Mouse (Mus musculus) hindbrain, embryonic 11.5 days (tissue): ENCODE data around the gene Gna11. TPM values are rescaled to one million over a fixed set of nuclear protein-coding genes. Genes with fewer than 3 reads are reported as not detected.

Experiments used
- ATAC-seq: fragments of 200-750 bp; cut with Nextera tagmentation; 2 replicates; pipeline ENCODE4 v1.8.0; 2017; ENCODE audit warnings: mild to moderate bottlenecking, moderate TSS enrichment, moderate library complexity; ENCODE audit not compliant: low FRiP score
- DNase-seq: peaks from one replicate; pipeline ENCODE4 v3.0.0-alpha.2; 2015; ENCODE audit warnings: low spot score
- H3K27ac ChIP-seq: fragments of 300-500 bp; sonication (generic); 2 replicates; pipeline ENCODE4 v1.5.1; 2014; ENCODE audit warnings: mild to moderate bottlenecking, low read depth, low read length
- H3K27me3 ChIP-seq: fragments of 300-500 bp; sonication (generic); 2 replicates; pipeline ENCODE4 v1.6.1; 2014; ENCODE audit warnings: mild to moderate bottlenecking, low read length, moderate library complexity, mixed read lengths; ENCODE audit not compliant: control insufficient read depth, insufficient read depth
- H3K36me3 ChIP-seq: fragments of 300-500 bp; sonication (generic); 2 replicates; pipeline ENCODE4 v1.6.1; 2014; ENCODE audit warnings: mild to moderate bottlenecking, low read length, moderate library complexity, mixed read lengths; ENCODE audit not compliant: control insufficient read depth, insufficient read depth
- H3K4me1 ChIP-seq: fragments of 300-500 bp; sonication (generic); replicated peaks from 2 replicates; pipeline ENCODE4 v1.6.1; 2014; ENCODE audit warnings: low read length, mixed read lengths; ENCODE audit not compliant: control insufficient read depth, insufficient read depth
- H3K4me2 ChIP-seq: fragments of 300-500 bp; sonication (generic); replicated peaks from 2 replicates; pipeline ENCODE4 v1.6.1; 2014; ENCODE audit warnings: mild to moderate bottlenecking, low read depth, low read length
- H3K4me3 ChIP-seq: fragments of 300-500 bp; sonication (generic); 2 replicates; pipeline ENCODE4 v1.5.1; 2014; ENCODE audit warnings: low read depth, low read length
- H3K9ac ChIP-seq: fragments of 300-500 bp; sonication (generic); 2 replicates; pipeline ENCODE4 v1.6.1; 2014; ENCODE audit warnings: low read depth, low read length
- H3K9me3 ChIP-seq: fragments of 300-500 bp; sonication (generic); 2 replicates; pipeline ENCODE4 v1.6.1; 2016; ENCODE audit warnings: low read length; ENCODE audit not compliant: control insufficient read depth
- WGBS: fragments of 180-500 bp; shearing (Covaris S2); extraction: QIAGEN DNeasy Blood & Tissue Kit; methylation state at CpG from one replicate; pipeline ENCODE4 v1.1.7; 2014; 5-methylcytosine and 5-hydroxymethylcytosine counted together
- polyA plus RNA-seq: library from polyadenylated mRNA; unstranded; fragments of >200 nt; fragmentation: Nextera tagmentation; extraction: Ambion mirVana; gene quantifications from 2 replicates; pipeline ENCODE4 v1.2.1, GENCODE M21; 2014

The Gna11 gene
- polyA plus RNA-seq, 1 experiment from 2014 or later: 57.3 TPM

- H3K9ac ChIP-seq: peak overlapping the region; percentile 99
- no peaks in the 10 kb centered on the region for H3K9me3 ChIP-seq
- ATAC-seq (peak; percentile 28), DNase-seq (peak; percentile 48)
- peaks cover 4% of the 10 kb centered on the region; the same call in 1 of the 2 replicates for H3K27me3 ChIP-seq
- 3% methylated on average over 28 of the region's 36 CpGs for WGBS
- no peaks in the 10 kb centered on the region for H3K36me3 ChIP-seq
- peaks cover 19% of the 10 kb centered on the region for H3K4me1 ChIP-seq
- peak overlapping the region; percentile 92 for H3K4me2 ChIP-seq
- H3K4me3 ChIP-seq: peak overlapping the region; percentile 90
- H3K27ac ChIP-seq: peak overlapping the region; percentile 87
These were observed 14.9 kb upstream of the Gna11 start for GRCm38 (mm10) chr10:81559627-81560539.

DNA sequence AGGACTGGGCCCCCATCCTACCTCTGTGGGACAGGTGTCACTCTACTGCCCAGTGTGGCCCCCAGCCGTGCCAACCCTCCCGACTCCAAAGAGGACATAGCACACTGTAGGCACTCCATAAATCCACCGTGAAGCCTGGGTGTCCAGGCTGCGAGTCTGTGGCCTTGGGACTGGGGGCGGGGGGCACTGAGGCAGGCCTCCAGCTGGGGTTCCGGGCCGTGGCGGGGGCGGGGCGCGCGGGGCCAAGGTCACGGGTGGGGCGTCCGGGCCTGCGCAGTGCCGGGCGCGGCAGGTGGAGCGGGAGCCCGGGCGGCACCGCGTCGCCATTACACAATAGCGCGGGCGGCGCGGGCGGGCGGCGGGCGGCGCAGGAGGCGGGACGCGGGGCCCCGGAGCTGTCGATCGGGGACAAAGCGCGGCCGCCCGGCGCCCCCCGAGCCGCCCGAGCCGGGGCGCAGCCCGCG, 14.2 kb upstream of the Gna11 start, which contains the start of gene Aes:
Gene Aes, plus strand, starts transcription at position 326 of the 464 bp plus-strand sequence.
- ATAC-seq (peak; percentile 59), DNase-seq (peak; percentile 63)
- Histone ChIP-seq H3K4me2 (peak within 1 kb of the TSS; percentile 92), H3K4me1 (peaks cover 18% of the 10 kb centered on the region), H3K4me3 (peak within 1 kb of the TSS; percentile 90), H3K9me3 (no peaks in the 10 kb centered on the region), H3K27me3 (no peaks in the 10 kb centered on the region), H3K36me3 (no peaks in the 10 kb centered on the region), H3K9ac (peak within 1 kb of the TSS; percentile 99), H3K27ac (peak within 1 kb of the TSS; percentile 87)
- under 1% methylated on average over 36 of the region's 53 CpGs for WGBS

DNA sequence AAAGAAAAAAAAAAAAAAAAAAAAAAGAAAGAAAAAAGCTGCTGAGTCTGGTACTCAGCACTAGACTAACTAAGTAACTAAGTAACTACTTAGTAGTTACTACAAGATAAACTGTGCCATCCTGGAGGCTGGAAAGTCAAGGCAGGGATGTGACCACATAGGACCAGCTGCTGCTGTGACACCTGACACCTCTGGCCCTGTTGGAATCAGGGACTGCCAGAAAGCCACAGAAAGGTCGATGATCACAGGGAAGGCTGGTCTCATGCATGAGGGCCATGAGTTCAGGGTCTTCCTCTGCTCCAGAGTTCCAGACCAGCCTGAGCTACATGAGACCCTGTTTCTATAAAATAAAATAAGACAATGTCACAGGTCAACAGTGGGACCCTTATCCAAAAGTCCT, 12.5 kb upstream of the Gna11 start:
- Histone ChIP-seq H3K9me3 (no peaks in the 10 kb centered on the region), H3K36me3 (no peaks in the 10 kb centered on the region), H3K27me3 (no peaks in the 10 kb centered on the region), H3K9ac (no peak overlapping the region), H3K4me2 (no peak overlapping the region), H3K4me1 (peaks cover 6% of the 10 kb centered on the region; the same call in 1 of the 2 replicates), H3K27ac (no peak overlapping the region), H3K4me3 (no peak overlapping the region)
- no peak for ATAC-seq
- no peak for DNase-seq
- 27% methylated on average over 1 of the region's 1 CpGs for WGBS

DNA sequence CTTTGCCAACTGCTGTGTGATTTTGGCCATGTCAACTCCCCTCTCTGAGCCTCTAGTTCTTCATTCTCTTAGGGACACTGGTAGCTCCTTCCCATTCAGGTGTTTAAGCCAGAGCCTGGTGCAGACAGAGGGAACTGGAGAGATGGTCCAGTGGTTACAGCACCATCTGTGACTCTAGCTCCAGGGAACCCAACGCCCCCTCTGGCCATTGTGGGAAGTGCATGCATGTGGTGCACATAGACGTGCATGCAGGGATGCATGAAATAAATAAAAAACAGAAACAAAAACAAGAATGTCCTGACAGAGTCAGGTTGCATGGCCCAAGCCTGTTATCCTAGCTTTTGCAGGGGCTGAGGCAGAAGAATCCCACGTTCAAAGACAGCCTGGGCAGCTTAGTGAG, 11.3 kb upstream of the Gna11 start:
- Histone ChIP-seq H3K4me1 (0 out of 2 replicates have a peak, but pooled peaks cover 3% of the 10 kb centered on the region), H3K36me3 (no peaks in the 10 kb centered on the region), H3K4me2 (no peak overlapping the region), H3K9me3 (no peaks in the 10 kb centered on the region), H3K27ac (no peak overlapping the region), H3K4me3 (no peak overlapping the region), H3K9ac (no peak overlapping the region), H3K27me3 (no peaks in the 10 kb centered on the region)
- no peak for DNase-seq
- ATAC-seq: no peak
- WGBS: 72% methylated on average over 3 of the region's 3 CpGs

DNA sequence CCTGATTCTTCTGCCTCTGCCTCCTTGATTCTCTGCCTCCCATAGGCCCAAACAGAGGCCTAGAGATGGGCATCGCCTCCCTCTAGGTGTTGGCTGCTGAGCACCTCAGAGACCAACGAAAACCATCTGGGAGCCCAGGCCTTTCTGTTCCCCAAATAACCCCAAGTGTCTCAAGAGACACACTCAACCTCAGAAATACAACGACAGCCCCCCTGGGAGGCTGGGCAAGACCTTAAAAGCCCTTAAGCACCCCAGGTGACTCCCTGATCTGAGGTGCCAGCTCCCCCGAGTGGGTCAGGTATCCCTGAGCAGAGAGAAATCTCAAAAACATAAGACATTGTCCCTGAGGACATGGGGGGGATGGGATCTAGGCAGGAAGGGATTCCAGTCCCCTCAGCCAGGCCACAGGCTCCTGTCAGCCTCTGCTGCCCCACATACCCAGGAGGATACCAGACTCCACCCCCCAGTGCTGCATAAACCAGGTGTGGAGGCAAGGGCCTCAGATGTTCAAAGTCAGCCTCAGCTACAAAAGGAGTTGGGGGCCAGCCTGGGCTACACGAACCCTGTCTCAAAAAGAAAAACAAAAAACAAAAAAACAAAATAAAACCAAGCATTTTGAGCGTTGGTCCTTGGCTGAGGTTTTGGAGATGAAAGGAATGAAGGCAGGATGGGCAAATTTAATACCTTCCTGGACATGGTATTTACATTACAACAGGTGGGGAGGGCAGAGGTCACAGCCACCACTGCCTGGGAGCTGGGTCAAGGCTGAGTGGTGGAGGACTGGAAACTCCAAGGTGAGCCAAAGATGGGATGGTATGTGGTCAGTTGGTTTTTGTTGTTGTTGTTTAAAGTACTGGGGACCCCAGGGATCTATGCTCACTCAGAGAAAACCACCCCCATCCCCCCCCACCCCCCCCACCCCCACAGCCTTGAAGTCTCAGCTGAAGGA, 9.1 kb upstream of the Gna11 start:
- H3K36me3 ChIP-seq: no peaks in the 10 kb centered on the region
- ATAC-seq (no peak), DNase-seq (no peak)
- no peak overlapping the region for H3K27ac ChIP-seq
- 84% methylated on average over 6 of the region's 6 CpGs for WGBS
- no peak overlapping the region for H3K4me3 ChIP-seq
- H3K27me3 ChIP-seq: no peaks in the 10 kb centered on the region
- H3K4me2 ChIP-seq: no peak overlapping the region
- no peaks in the 10 kb centered on the region for H3K9me3 ChIP-seq
- H3K4me1 ChIP-seq: no peaks in the 10 kb centered on the region
- no peak overlapping the region for H3K9ac ChIP-seq

- Histone ChIP-seq H3K27ac (no peak overlapping the region), H3K27me3 (no peaks in the 10 kb centered on the region), H3K9me3 (no peaks in the 10 kb centered on the region), H3K4me3 (no peak overlapping the region), H3K36me3 (no peaks in the 10 kb centered on the region), H3K9ac (no peak overlapping the region), H3K4me2 (no peak overlapping the region), H3K4me1 (no peaks in the 10 kb centered on the region)
- peak; percentile 47 for DNase-seq
- WGBS: 83% methylated on average over 5 of the region's 5 CpGs
- ATAC-seq: no peak
These were observed 8.2 kb upstream of the Gna11 start for GRCm38 (mm10) chr10:81553232-81553631.

- no peak overlapping the region for H3K4me2 ChIP-seq
- no peak overlapping the region for H3K27ac ChIP-seq
- ATAC-seq (peak; percentile 64), DNase-seq (peak; percentile 82)
- no peak overlapping the region for H3K9ac ChIP-seq
- 9% methylated on average over 12 of the region's 12 CpGs for WGBS
- no peaks in the 10 kb centered on the region for H3K27me3 ChIP-seq
- H3K36me3 ChIP-seq: no peaks in the 10 kb centered on the region
- no peaks in the 10 kb centered on the region for H3K9me3 ChIP-seq
- no peak overlapping the region for H3K4me3 ChIP-seq
- H3K4me1 ChIP-seq: no peaks in the 10 kb centered on the region
These were observed 6.7 kb upstream of the Gna11 start for GRCm38 (mm10) chr10:81551597-81552102.

- Histone ChIP-seq H3K27ac (no peak overlapping the region), H3K4me3 (no peak overlapping the region), H3K4me1 (no peaks in the 10 kb centered on the region)
These were observed 5.3 kb upstream of the Gna11 start for GRCm38 (mm10) chr10:81550257-81550656.

More at GRCm38 (mm10) chr10:81550257-81550656, 5.3 kb upstream of the Gna11 start:
- 13% methylated on average over 7 of the region's 7 CpGs for WGBS
- no peaks in the 10 kb centered on the region for H3K27me3 ChIP-seq
- DNase-seq (peak; percentile 82), ATAC-seq (no peak)
- H3K36me3 ChIP-seq: no peaks in the 10 kb centered on the region
- H3K9me3 ChIP-seq: no peaks in the 10 kb centered on the region
- no peak overlapping the region for H3K4me2 ChIP-seq
- H3K9ac ChIP-seq: no peak overlapping the region
